19 mouse cellular contexts compared by ENCODE assay signal in genomic region chr13:99316366-99316765, GRCm38 (mm10). TPM values are rescaled to one million over a fixed set of nuclear protein-coding genes. Genes with fewer than 3 reads are reported as not detected.
DNase-seq lines count a peak whose midpoint lies in the region; ATAC-seq and TF ChIP-seq lines count a peak whose summit lies in the region.
"Had no signal": no experiment of that assay in that cellular context is flagged by ENCODE, and none has a peak within 500 bp of the region (broad histone marks: within the 10 kb centered on the region; RNA-seq: fewer than 3 reads in every experiment).

No protein-coding gene starts in this region.

- H3K4me3 ChIP-seq in heart, postnatal 0 days (ENCODE audit: low read depth, low read length) = no peak overlapping the region
- no peak overlapping the region for H3K4me3 ChIP-seq in brown adipose tissue, adult 24 weeks (ENCODE audit: insufficient read depth, low read depth, low read length)
- H3K4me3 ChIP-seq: forebrain, embryonic 13.5 days; heart, embryonic 15.5 days; kidney, embryonic 15.5 days; limb, embryonic 12.5 days; liver, embryonic 15.5 days; stomach, embryonic 15.5 days had no signal

- intact Hi-C loops in heart, postnatal 10 days (cut with DNase I) = loop anchor here (2.0 to 5.0 kb wide), 4 partner anchors 74 to 449 kb away; no protein-coding TSS in a partner anchor

- H3K27me3 ChIP-seq in heart, postnatal 0 days (ENCODE audit: control insufficient read depth, insufficient read depth, low read length) = no peaks in the 10 kb centered on the region
- H3K27me3 ChIP-seq: forebrain, embryonic 13.5 days; heart, embryonic 15.5 days; kidney, embryonic 15.5 days; limb, embryonic 12.5 days; liver, embryonic 15.5 days; Patski; stomach, embryonic 15.5 days had no signal

- DNase-seq in adrenal gland, adult 8-10 months = peak; percentile 24
- DNase-seq in adrenal gland, postnatal 4 days (ENCODE audit: low spot score in 2 of 2) = no peak
- DNase-seq in heart, postnatal 0 days (ENCODE audit: low spot score) = no peak
- no peak for DNase-seq in heart, postnatal 10 days
- DNase-seq in adrenal gland, postnatal 10 days = peak; percentile 33
- DNase-seq in kidney, postnatal 36 days = no peak
- DNase-seq: kidney, adult 11 months; thymus, postnatal 36 days had no signal

- H3K4me2 ChIP-seq in heart, postnatal 0 days (ENCODE audit: low read depth, low read length) = no peak overlapping the region
- H3K4me2 ChIP-seq: forebrain, embryonic 13.5 days; heart, embryonic 15.5 days; hindbrain, embryonic 14.5 days; kidney, embryonic 15.5 days; limb, embryonic 12.5 days; liver, embryonic 15.5 days; lung, embryonic 14.5 days; stomach, embryonic 15.5 days had no signal

- TF ChIP-seq EP300 in heart, postnatal 0 days (IDR thresholded peaks at IDR 0.05; ENCODE audit: low read depth) = no peak

- no peak for TF ChIP-seq CTCF in heart, postnatal 0 days (IDR thresholded peaks at IDR 0.05; ENCODE audit: low read depth)

- H3K36me3 ChIP-seq in heart, postnatal 0 days (replicated peaks; ENCODE audit: control insufficient read depth, insufficient read depth, low read length) = peaks cover 28% of the 10 kb centered on the region

- H3K9ac ChIP-seq in heart, postnatal 0 days (replicated peaks; ENCODE audit: low read depth, low read length) = no peak overlapping the region
- H3K9ac ChIP-seq: forebrain, embryonic 13.5 days; heart, embryonic 15.5 days; hindbrain, embryonic 14.5 days; kidney, embryonic 15.5 days; limb, embryonic 12.5 days; liver, embryonic 15.5 days; lung, embryonic 14.5 days; stomach, embryonic 15.5 days had no signal

- no peak for ATAC-seq in heart, postnatal 0 days (ENCODE audit: insufficient read depth, low read depth)
- ATAC-seq: forebrain, embryonic 13.5 days; inflammation-experienced regulatory T-cells, adult 6 months; Patski had no signal

- peak overlapping the region; percentile 11; the same call in 1 of the 2 replicates for H3K27ac ChIP-seq in heart, postnatal 0 days (ENCODE audit: low read depth)
- peak overlapping the region; percentile 51; the same call in 1 of the 2 replicates for H3K27ac ChIP-seq in brown adipose tissue, adult 24 weeks (replicated peaks; ENCODE audit: low read depth, low read length)
- H3K27ac ChIP-seq: forebrain, embryonic 13.5 days; heart, embryonic 15.5 days; hindbrain, embryonic 14.5 days; kidney, embryonic 15.5 days; limb, embryonic 12.5 days; liver, embryonic 15.5 days; stomach, embryonic 15.5 days had no signal

- no peaks in the 10 kb centered on the region for H3K4me1 ChIP-seq in heart, postnatal 0 days (ENCODE audit: control insufficient read depth, insufficient read depth)
- H3K4me1 ChIP-seq in brown adipose tissue, adult 24 weeks (ENCODE audit: control insufficient read depth, insufficient read depth, insufficient read length, low read length) = peaks cover 4% of the 10 kb centered on the region; the same call in 1 of the 2 replicates
- H3K4me1 ChIP-seq: forebrain, embryonic 13.5 days; heart, embryonic 15.5 days; limb, embryonic 12.5 days; liver, embryonic 15.5 days; stomach, embryonic 15.5 days had no signal

- H3K9me3 ChIP-seq in heart, postnatal 0 days (replicated peaks; ENCODE audit: control insufficient read depth, low read length) = no peaks in the 10 kb centered on the region
- H3K9me3 ChIP-seq: forebrain, embryonic 13.5 days; heart, embryonic 15.5 days; kidney, embryonic 15.5 days; limb, embryonic 12.5 days; liver, embryonic 15.5 days; stomach, embryonic 15.5 days had no signal

- WGBS in heart, postnatal 0 days = 89% methylated on average over 6 of the region's 6 CpGs

RNA-seq across cellular contexts. Expression of gene Ptcd2, which starts 28.1 kb away (rescaled TPM):
- 10 to 100 TPM; 31.7 to 40.4 (median 35.0) TPM for total RNA-seq in adrenal gland, adult 8-10 months (2022)
- total RNA-seq in adrenal gland, postnatal 4 days (2021) = 10 to 100 TPM; 35.8 to 39.6 TPM
- total RNA-seq in heart, postnatal 0 days (2014; rRNA removed; ENCODE audit: low replicate concordance) = 51.4 and 69.7 TPM in 2 replicates
- 80.8 and 88.8 TPM in 2 replicates for polyA plus RNA-seq in heart, postnatal 0 days (2015; fragmentation: Nextera tagmentation; extraction: Ambion mirVana)
- total RNA-seq in heart, postnatal 10 days (2021) = 10 to 100 TPM; 38.8 to 43.6 TPM
- 10 to 100 TPM; 33.8 to 43.0 TPM for total RNA-seq in adrenal gland, postnatal 10 days (2021)
- polyA plus RNA-seq in brown adipose tissue, adult 24 weeks (2012; ENCODE audit: insufficient read depth, insufficient read length, missing spikeins) = 39.8 and 48.7 TPM in 2 replicates

RNA-seq across cellular contexts. Expression of gene Mrps27, which starts 28.2 kb away (rescaled TPM):
- 10 to 100 TPM; 46.5 to 49.1 (median 47.6) TPM for total RNA-seq in adrenal gland, adult 8-10 months (2022)
- total RNA-seq in adrenal gland, postnatal 4 days (2021) = 10 to 100 TPM; 51.7 to 52.1 TPM
- 54.2 and 55.3 TPM in 2 replicates for total RNA-seq in heart, postnatal 0 days (2014; rRNA removed; ENCODE audit: low replicate concordance)
- polyA plus RNA-seq in heart, postnatal 0 days (2015; fragmentation: Nextera tagmentation; extraction: Ambion mirVana) = 70.8 TPM in 2 replicates
- 10 to 100 TPM; 43.8 to 47.1 TPM for total RNA-seq in heart, postnatal 10 days (2021)
- total RNA-seq in adrenal gland, postnatal 10 days (2021) = 10 to 100 TPM; 51.6 to 56.7 TPM
- polyA plus RNA-seq in brown adipose tissue, adult 24 weeks (2012; ENCODE audit: insufficient read depth, insufficient read length, missing spikeins) = 58.4 and 61.0 TPM in 2 replicates

Comparison
In these comparisons a context has a peak if more than half of its experiments do, and no peak if none do; other contexts are left out.
1. DNase-seq: peak in adrenal gland, adult 8-10 months (single experiment) and adrenal gland, postnatal 10 days (single experiment); none in adrenal gland, postnatal 4 days (0 of 2), heart, postnatal 0 days (single experiment), heart, postnatal 10 days (0 of 2) and kidney, postnatal 36 days (0 of 2).